Mouse (Mus musculus) ES-Bruce4 (cell line): ENCODE measurements at regions not wholly inside any gene's neighbourhood (a gene's known extent, or its start where the extent isn't known, plus 50 kb on each side); places are given as distances from the start of the nearest gene placed in this dataset.

Source experiments
- CTCF ChIP-seq: IDR thresholded peaks from one replicate; pipeline ENCODE4 v1.8.1; 2011; ENCODE audit warnings: low read depth, low read length
- EP300 ChIP-seq: IDR thresholded peaks from 2 replicates; pipeline ENCODE4 v1.6.1; 2011; ENCODE audit warnings: low read depth, low read length; ENCODE audit not compliant: insufficient read depth

DNA sequence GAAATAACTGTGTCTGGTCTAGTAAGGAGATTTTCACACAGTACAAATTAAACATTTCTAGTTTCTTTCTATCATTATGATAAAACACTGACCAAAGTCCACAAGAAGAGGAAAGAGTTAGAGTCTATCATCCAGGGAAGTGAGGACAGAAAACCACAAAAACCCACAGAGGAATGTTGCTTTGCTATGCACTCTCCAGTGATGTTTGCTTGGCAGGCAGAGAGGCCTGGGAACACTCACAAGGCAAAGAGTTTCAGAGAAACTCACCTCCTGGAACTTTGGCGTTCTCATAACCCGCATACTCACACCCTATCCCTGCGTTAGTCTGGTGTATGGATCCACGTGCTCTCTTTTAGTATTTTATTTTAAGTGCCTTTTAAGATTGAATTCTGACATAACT, 127.2 kb upstream of the Thsd7a start:
- no peak for TF ChIP-seq CTCF
- no peak for TF ChIP-seq EP300
